Mouse (Mus musculus): ENCODE results near the gene Gtf3c4. TPM values are rescaled to one million over a fixed set of nuclear protein-coding genes. Genes with fewer than 3 reads are reported as not detected.

The Gtf3c4 gene
- total and polyA plus RNA-seq, 2 experiments from 2014 or later: 15.8 to 86.0 TPM

GRCm38 (mm10) chr2:28787067-28787619, 53.0 kb downstream of the Gtf3c4 start:
- Histone ChIP-seq H3K27me3 (ENCODE audit: insufficient read depth, low read length) (peaks cover 2% of the 10 kb centered on the region), H3K4me3 (ENCODE audit: low read depth, low read length) (no peak overlapping the region), H3K36me3 (ENCODE audit: insufficient read depth) (no peaks in the 10 kb centered on the region), H3K9me3 (ENCODE audit: low read length) (no peaks in the 10 kb centered on the region), H3K27ac (ENCODE audit: low read depth, low read length) (no peak overlapping the region), H3K9ac (no peak overlapping the region), H3K4me2 (ENCODE audit: low read depth) (no peak overlapping the region), H3K4me1 (ENCODE audit: insufficient read depth) (no peaks in the 10 kb centered on the region)
- TF ChIP-seq CTCF (IDR thresholded peaks at IDR 0.05; ENCODE audit: low read depth): no peak
- DNase-seq (no peak), ATAC-seq (no peak)
- WGBS: 80% methylated on average over 6 of the region's 6 CpGs

- H3K27me3 ChIP-seq (ENCODE audit: insufficient read depth, low read length): peaks cover 2% of the 10 kb centered on the region
- 76% methylated on average over 16 of the region's 16 CpGs for WGBS
- H3K36me3 ChIP-seq (ENCODE audit: insufficient read depth): no peaks in the 10 kb centered on the region
- H3K4me3 ChIP-seq (ENCODE audit: low read depth, low read length): no peak overlapping the region
- no peak for TF ChIP-seq CTCF (IDR thresholded peaks at IDR 0.05; ENCODE audit: low read depth)
- no peaks in the 10 kb centered on the region for H3K9me3 ChIP-seq (ENCODE audit: low read length)
- no peak overlapping the region for H3K4me2 ChIP-seq (ENCODE audit: low read depth)
- H3K4me1 ChIP-seq (ENCODE audit: insufficient read depth): no peaks in the 10 kb centered on the region
- ATAC-seq: no peak
- no peak for DNase-seq
- no peak overlapping the region for H3K27ac ChIP-seq (ENCODE audit: low read depth, low read length)
- no peak overlapping the region for H3K9ac ChIP-seq
Measured at GRCm38 (mm10) chr2:28786355-28787066, 53.6 kb downstream of the Gtf3c4 start.

DNA sequence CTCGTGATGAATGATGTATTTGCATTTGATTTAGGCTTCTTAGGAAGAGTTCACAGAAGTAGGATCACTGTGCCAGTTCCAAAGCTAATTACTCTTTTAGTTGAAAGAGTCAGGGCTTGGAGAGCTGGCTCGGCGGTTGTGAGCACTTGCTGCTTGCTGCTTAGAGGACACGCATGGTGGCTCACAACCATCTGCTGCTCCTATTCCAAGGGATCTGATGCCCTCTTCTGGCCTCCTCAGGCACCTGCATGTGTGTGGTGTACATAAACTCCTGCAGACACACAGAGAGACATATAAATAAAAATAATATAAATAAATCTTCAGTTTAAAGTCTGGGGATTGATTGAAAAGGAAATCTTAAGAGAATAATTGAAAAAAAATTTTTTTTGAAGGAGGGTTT, 58.9 kb downstream of the Gtf3c4 start:
- no peak overlapping the region for H3K9ac ChIP-seq
- peaks cover 6% of the 10 kb centered on the region; the same call in 1 of the 2 replicates for H3K27me3 ChIP-seq (ENCODE audit: insufficient read depth, low read length)
- H3K4me2 ChIP-seq (ENCODE audit: low read depth): no peak overlapping the region
- H3K9me3 ChIP-seq (ENCODE audit: low read length): no peaks in the 10 kb centered on the region
- 37% methylated on average over 4 of the region's 4 CpGs for WGBS
- no peaks in the 10 kb centered on the region for H3K36me3 ChIP-seq (ENCODE audit: insufficient read depth)
- peaks cover 5% of the 10 kb centered on the region; the same call in 1 of the 2 replicates for H3K4me1 ChIP-seq (ENCODE audit: insufficient read depth)
- H3K4me3 ChIP-seq (ENCODE audit: low read depth, low read length): no peak overlapping the region
- DNase-seq (no peak), ATAC-seq (no peak)
- peak; percentile 22; the same call in 1 of the 2 replicates for TF ChIP-seq CTCF (IDR thresholded peaks at IDR 0.05; ENCODE audit: low read depth)
- H3K27ac ChIP-seq (ENCODE audit: low read depth, low read length): no peak overlapping the region

GRCm38 (mm10) chr2:28780001-28780782, 60.0 kb downstream of the Gtf3c4 start:
- peaks cover 5% of the 10 kb centered on the region; the same call in 1 of the 2 replicates for H3K4me1 ChIP-seq (ENCODE audit: insufficient read depth)
- no peak overlapping the region for H3K4me2 ChIP-seq (ENCODE audit: low read depth)
- H3K4me3 ChIP-seq (ENCODE audit: low read depth, low read length): no peak overlapping the region
- ATAC-seq: peak; percentile 50; the same call in 1 of the 2 replicates
- DNase-seq: no peak
- no peak for TF ChIP-seq CTCF (IDR thresholded peaks at IDR 0.05; ENCODE audit: low read depth)
- WGBS: 18% methylated on average over 16 of the region's 16 CpGs
- no peaks in the 10 kb centered on the region for H3K9me3 ChIP-seq (ENCODE audit: low read length)
- H3K27ac ChIP-seq (ENCODE audit: low read depth, low read length): no peak overlapping the region
- peaks cover 6% of the 10 kb centered on the region for H3K27me3 ChIP-seq (ENCODE audit: insufficient read depth, low read length)
- H3K9ac ChIP-seq: no peak overlapping the region
- H3K36me3 ChIP-seq (ENCODE audit: insufficient read depth): no peaks in the 10 kb centered on the region

DNA sequence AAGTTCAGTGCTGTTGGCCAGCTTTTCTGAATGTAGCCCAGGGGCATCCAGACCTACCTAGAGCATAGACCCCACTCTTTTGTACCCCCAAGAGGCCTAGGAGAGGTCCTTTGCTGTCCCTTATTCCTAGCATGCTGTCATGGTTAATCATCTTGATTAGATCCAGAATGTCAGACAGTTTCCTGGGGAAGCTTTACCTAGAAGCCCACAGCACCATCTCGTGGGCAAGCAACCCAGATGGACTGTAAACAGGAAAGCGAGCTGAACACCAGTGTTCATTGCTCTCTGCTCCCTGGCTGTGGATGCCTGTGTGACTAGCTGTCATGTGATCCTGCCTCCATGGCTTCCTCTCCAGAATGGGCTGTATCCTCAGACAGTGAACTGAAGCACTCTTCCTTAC, 63.4 kb downstream of the Gtf3c4 start:
- no peak overlapping the region for H3K27ac ChIP-seq (ENCODE audit: low read depth, low read length)
- H3K4me1 ChIP-seq (ENCODE audit: insufficient read depth): peaks cover 5% of the 10 kb centered on the region; the same call in 1 of the 2 replicates
- H3K4me2 ChIP-seq (ENCODE audit: low read depth): no peak overlapping the region
- no peak overlapping the region for H3K4me3 ChIP-seq (ENCODE audit: low read depth, low read length)
- WGBS: 79% methylated on average over 2 of the region's 2 CpGs
- no peak for TF ChIP-seq CTCF (IDR thresholded peaks at IDR 0.05; ENCODE audit: low read depth)
- H3K9ac ChIP-seq: no peak overlapping the region
- ATAC-seq (no peak), DNase-seq (no peak)
- H3K9me3 ChIP-seq (ENCODE audit: low read length): no peaks in the 10 kb centered on the region
- peaks cover 8% of the 10 kb centered on the region for H3K27me3 ChIP-seq (ENCODE audit: insufficient read depth, low read length)
- H3K36me3 ChIP-seq (ENCODE audit: insufficient read depth): no peaks in the 10 kb centered on the region

DNA sequence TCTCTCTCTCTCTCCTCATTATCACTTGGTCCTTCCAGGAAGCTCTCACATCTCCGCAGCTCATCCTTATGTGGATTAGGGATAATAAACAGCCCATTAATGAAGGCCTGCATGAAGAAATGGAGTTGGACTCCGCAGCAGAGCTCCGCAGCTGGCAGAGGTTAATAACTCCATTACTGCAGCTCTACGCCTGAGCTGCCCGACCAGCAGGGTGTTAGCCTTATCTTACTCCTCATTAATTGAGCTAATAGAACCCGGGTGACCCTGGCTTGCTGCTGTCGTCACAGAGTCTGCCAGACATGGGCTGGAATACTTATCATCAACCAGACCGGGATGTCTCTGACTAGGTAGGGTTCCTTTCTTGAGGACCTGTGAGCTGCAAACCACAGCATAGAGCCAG, 66.1 kb downstream of the Gtf3c4 start:
- H3K9me3 ChIP-seq (ENCODE audit: low read length): no peaks in the 10 kb centered on the region
- ATAC-seq (no peak), DNase-seq (no peak)
- H3K27ac ChIP-seq (ENCODE audit: low read depth, low read length): no peak overlapping the region
- no peak for TF ChIP-seq CTCF (IDR thresholded peaks at IDR 0.05; ENCODE audit: low read depth)
- H3K9ac ChIP-seq: no peak overlapping the region
- H3K4me2 ChIP-seq (ENCODE audit: low read depth): no peak overlapping the region
- no peak overlapping the region for H3K4me3 ChIP-seq (ENCODE audit: low read depth, low read length)
- H3K36me3 ChIP-seq (ENCODE audit: insufficient read depth): no peaks in the 10 kb centered on the region
- peaks cover 19% of the 10 kb centered on the region for H3K27me3 ChIP-seq (ENCODE audit: insufficient read depth, low read length)
- 55% methylated on average over 8 of the region's 8 CpGs for WGBS
- H3K4me1 ChIP-seq (ENCODE audit: insufficient read depth): no peaks in the 10 kb centered on the region

Other genes starting within 250 kb of the Gtf3c4 start
- not detected in 2 replicates for gene Gfi1b, start 218.4 kb downstream of the Gtf3c4 start, total RNA-seq (2014; rRNA removed)
- gene Gfi1b, start 218.4 kb downstream of the Gtf3c4 start, polyA plus RNA-seq (2015; fragmentation: Nextera tagmentation; extraction: Ambion mirVana): not detected in 2 replicates
- gene Tsc1, start 199.1 kb downstream of the Gtf3c4 start, total RNA-seq (2014; rRNA removed): 35.4 and 43.4 TPM in 2 replicates
- gene Tsc1, start 199.1 kb downstream of the Gtf3c4 start, polyA plus RNA-seq (2015; fragmentation: Nextera tagmentation; extraction: Ambion mirVana): 7.7 and 16.8 TPM in 2 replicates
- gene Spaca9, start 140.6 kb downstream of the Gtf3c4 start, total RNA-seq (2014; rRNA removed): not detected in 2 replicates
- 3.1 and 3.6 TPM in 2 replicates for gene Spaca9, start 140.6 kb downstream of the Gtf3c4 start, polyA plus RNA-seq (2015; fragmentation: Nextera tagmentation; extraction: Ambion mirVana)
- 1.1 and 1.7 TPM in 2 replicates for gene Ak8, start 140.2 kb downstream of the Gtf3c4 start, total RNA-seq (2014; rRNA removed)
- gene Ak8, start 140.2 kb downstream of the Gtf3c4 start, polyA plus RNA-seq (2015; fragmentation: Nextera tagmentation; extraction: Ambion mirVana): 3.4 and 5.2 TPM in 2 replicates
- gene Ddx31, start within 50 bp of the Gtf3c4 start, total RNA-seq (2014; rRNA removed): 22.3 and 22.9 TPM in 2 replicates
- 9.0 and 10.0 TPM in 2 replicates for gene Ddx31, start within 50 bp of the Gtf3c4 start, polyA plus RNA-seq (2015; fragmentation: Nextera tagmentation; extraction: Ambion mirVana)
- gene Barhl1, start 76.3 kb upstream of the Gtf3c4 start, total RNA-seq (2014; rRNA removed): 0.38 and 0.57 TPM in 2 replicates
- gene Barhl1, start 76.3 kb upstream of the Gtf3c4 start, polyA plus RNA-seq (2015; fragmentation: Nextera tagmentation; extraction: Ambion mirVana): 0.16 and 1.0 TPM in 2 replicates
- 0.57 TPM in 1 of 2 replicates, not detected in the other for gene Cfap77, start 214.7 kb upstream of the Gtf3c4 start, total RNA-seq (2014; rRNA removed)
- 0.43 and 0.59 TPM in 2 replicates for gene Cfap77, start 214.7 kb upstream of the Gtf3c4 start, polyA plus RNA-seq (2015; fragmentation: Nextera tagmentation; extraction: Ambion mirVana)
- gene Ttf1, start 219.9 kb upstream of the Gtf3c4 start, total RNA-seq (2014; rRNA removed): 8.5 and 72.5 TPM in 2 replicates
- 2.2 and 3.4 TPM in 2 replicates for gene Ttf1, start 219.9 kb upstream of the Gtf3c4 start, polyA plus RNA-seq (2015; fragmentation: Nextera tagmentation; extraction: Ambion mirVana)

Data from forebrain, postnatal 0 days (tissue).